In the genomic region with DNA sequence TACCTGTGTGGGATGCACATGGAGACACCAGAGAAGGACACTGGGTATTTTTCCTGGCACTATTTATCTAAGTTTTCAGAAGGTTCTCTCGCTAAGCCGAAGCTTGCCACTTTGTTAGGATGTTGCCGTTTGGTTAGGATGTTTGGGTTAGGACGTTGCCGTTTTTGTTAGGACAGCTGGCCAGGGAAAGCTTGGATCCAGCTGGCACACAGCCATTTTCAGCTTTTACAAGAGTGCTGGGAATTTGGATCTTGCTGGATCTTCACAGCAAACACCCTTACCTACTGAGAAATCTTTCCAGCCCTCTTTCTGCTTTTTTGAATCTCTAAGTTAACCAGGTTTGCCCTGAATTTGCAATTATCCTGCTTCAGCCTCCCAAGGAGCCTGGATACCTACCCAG, we compare ENCODE assay signal across 18 mouse cellular contexts. TPM values are rescaled to one million over a fixed set of nuclear protein-coding genes. Genes with fewer than 3 reads are reported as not detected.
DNase-seq lines count a peak whose midpoint lies in the region; ATAC-seq and TF ChIP-seq lines count a peak whose summit lies in the region.
"Had no signal": no experiment of that assay in that cellular context is flagged by ENCODE, and none has a peak within 500 bp of the region (broad histone marks: within the 10 kb centered on the region; RNA-seq: fewer than 3 reads in every experiment).

No protein-coding gene starts in this region.

- H3K27ac ChIP-seq in heart, embryonic 12.5 days (ENCODE audit: poor library complexity, severe bottlenecking), result no peak overlapping the region
- no peak overlapping the region for H3K27ac ChIP-seq in liver, adult 2 months (replicated peaks; ENCODE audit: insufficient read depth, low read depth, low read length)
- H3K27ac ChIP-seq: embryonic facial prominence, embryonic 13.5 days; forebrain, embryonic 12.5 days; hindbrain, embryonic 12.5 days had no signal

- no peak overlapping the region for H3K9ac ChIP-seq in heart, embryonic 12.5 days
- H3K9ac ChIP-seq in liver, adult 2 months (ENCODE audit: low read depth, low read length), result no peak overlapping the region
- H3K9ac ChIP-seq: embryonic facial prominence, embryonic 13.5 days; forebrain, embryonic 12.5 days; hindbrain, embryonic 12.5 days; liver, postnatal 0 days had no signal

- H3K4me2 ChIP-seq in heart, embryonic 12.5 days, result no peak overlapping the region
- H3K4me2 ChIP-seq: embryonic facial prominence, embryonic 13.5 days; forebrain, embryonic 12.5 days; hindbrain, embryonic 12.5 days had no signal

- ATAC-seq in cerebellum, adult (ENCODE audit: insufficient number of reproducible peaks, low FRiP score, low TSS enrichment), result no peak
- ATAC-seq in heart, embryonic 12.5 days (ENCODE audit: insufficient number of reproducible peaks, low FRiP score), result no peak
- ATAC-seq: liver, postnatal 0 days; Patski had no signal

- no peak overlapping the region for H3K4me3 ChIP-seq in heart, embryonic 12.5 days
- H3K4me3 ChIP-seq in liver, adult 2 months (ENCODE audit: insufficient read depth, low read depth, low read length), result no peak overlapping the region
- H3K4me3 ChIP-seq: embryonic facial prominence, embryonic 13.5 days; forebrain, embryonic 12.5 days; hindbrain, embryonic 12.5 days had no signal

- no peaks in the 10 kb centered on the region for H3K4me1 ChIP-seq in heart, embryonic 12.5 days (replicated peaks)
- peaks cover 2% of the 10 kb centered on the region; the same call in 1 of the 2 replicates for H3K4me1 ChIP-seq in liver, adult 2 months (ENCODE audit: control insufficient read depth, insufficient read depth, low read length)
- H3K4me1 ChIP-seq: embryonic facial prominence, embryonic 13.5 days; forebrain, embryonic 12.5 days; hindbrain, embryonic 12.5 days had no signal

- no peaks in the 10 kb centered on the region for H3K27me3 ChIP-seq in heart, embryonic 12.5 days (replicated peaks)
- H3K27me3 ChIP-seq in liver, adult 2 months (ENCODE audit: control insufficient read depth, insufficient read depth, low read length), result no peaks in the 10 kb centered on the region
- H3K27me3 ChIP-seq: CH12.LX; embryonic facial prominence, embryonic 13.5 days; forebrain, embryonic 12.5 days; hindbrain, embryonic 12.5 days; Patski had no signal

- peaks cover 71% of the 10 kb centered on the region for H3K36me3 ChIP-seq in heart, embryonic 12.5 days
- H3K36me3 ChIP-seq in liver, adult 2 months (ENCODE audit: control insufficient read depth, insufficient read depth, low read length), result peaks cover 17% of the 10 kb centered on the region

- WGBS in heart, embryonic 12.5 days, result 70% methylated on average over 5 of the region's 5 CpGs
- WGBS in liver, adult 2 months, result 17% methylated on average over 5 of the region's 5 CpGs

- H3K79me2 ChIP-seq in liver, adult 2 months (ENCODE audit: control insufficient read depth, insufficient read depth, low read length), result no peaks in the 10 kb centered on the region

- peak; percentile 16 for DNase-seq in cerebellum, adult 8-10 months
- DNase-seq in heart, postnatal 4 days, result peak; percentile 30
- DNase-seq in liver, adult 2 months (ENCODE audit: extremely low read depth, low read depth, low spot score), result peak; percentile 75
- DNase-seq in liver, result no peak
- peak; percentile 71 for DNase-seq in brain, adult 2 months (ENCODE audit: low read depth, low spot score)
- DNase-seq in adrenal gland, adult 2 months, result no peak
- DNase-seq: kidney, adult 8-10 months; layer of hippocampus, adult 9-11 months; liver, postnatal 0 days; right cerebral cortex, postnatal 4 days had no signal

- TF ChIP-seq POLR2A in liver, adult 2 months (IDR thresholded peaks at IDR 0.05; ENCODE audit: extremely low read depth, insufficient read depth, low read length), result no peak

- H3K9me3 ChIP-seq in heart, embryonic 12.5 days (replicated peaks), result no peaks in the 10 kb centered on the region
- H3K9me3 ChIP-seq: embryonic facial prominence, embryonic 13.5 days; forebrain, embryonic 12.5 days; hindbrain, embryonic 12.5 days had no signal

- TF ChIP-seq CTCF in liver, adult 2 months (IDR thresholded peaks at IDR 0.05; ENCODE audit: low read depth, low read length), result no peak

RNA-seq across cellular contexts. Expression of a gene that starts 9.7 kb away (rescaled TPM):
- total RNA-seq in heart, postnatal 4 days (2021), result 1 to 10 TPM; 3.3 to 3.7 TPM
- polyA plus RNA-seq in heart, embryonic 12.5 days (2016; fragmentation: Nextera tagmentation; extraction: Ambion mirVana), result 0.65 and 2.3 TPM in 2 replicates
- 636 and 666 TPM in 2 replicates for total RNA-seq in liver, adult 2 months (2014; rRNA removed)
- 368 and 398 TPM in 2 replicates for polyA plus RNA-seq in liver, adult 2 months (2012; rRNA removed)
- 1 to 10 TPM in 1 of 2 experiments, under 1 TPM in 1; 0.41 to 1.2 TPM for total RNA-seq in adrenal gland, adult 2 months (2021)
- 0.24 TPM in 1 of 2 replicates, not detected in the other for polyA plus RNA-seq in adrenal gland, adult 2 months (2012; rRNA removed)
- total RNA-seq: gastrocnemius, adult 8-10 months had no signal

RNA-seq across cellular contexts. Expression of a gene that starts 45.6 kb away (rescaled TPM):
- 1 to 10 TPM; 6.3 to 7.9 TPM for total RNA-seq in heart, postnatal 4 days (2021)
- polyA plus RNA-seq in heart, embryonic 12.5 days (2016; fragmentation: Nextera tagmentation; extraction: Ambion mirVana), result 8.3 and 9.0 TPM in 2 replicates
- total RNA-seq in liver, adult 2 months (2014; rRNA removed), result 0.37 and 0.87 TPM in 2 replicates
- polyA plus RNA-seq in liver, adult 2 months (2012; rRNA removed), result 0.97 and 1.4 TPM in 2 replicates
- total RNA-seq in adrenal gland, adult 2 months (2021), result 1 to 10 TPM; 6.8 to 7.9 TPM
- polyA plus RNA-seq in adrenal gland, adult 2 months (2012; rRNA removed), result 15.8 and 19.9 TPM in 2 replicates

Comparison
In these comparisons a context has a peak if more than half of its experiments do, and no peak if none do; other contexts are left out.
1. DNase-seq: peak in cerebellum, adult 8-10 months (single experiment), heart, postnatal 4 days (single experiment), liver, adult 2 months (single experiment) and brain, adult 2 months (single experiment); none in liver (single experiment) and adrenal gland, adult 2 months (single experiment).
2. RNA of a gene that starts 9.7 kb away (total RNA-seq): 636 to 666 TPM in liver, adult 2 months; 3.3 to 3.7 TPM in heart, postnatal 4 days and 0.41 to 1.2 TPM in adrenal gland, adult 2 months; every median in the first group is over 100 times any median in the second.